Mouse (Mus musculus) lung, postnatal 36 days (tissue): ENCODE measurements around the gene Dnajc1.

Source experiments
- DNase-seq: peaks from one replicate; pipeline ENCODE4 v3.0.0; 2022; ENCODE audit warnings: mixed read lengths

Gene Dnajc1

DNA sequence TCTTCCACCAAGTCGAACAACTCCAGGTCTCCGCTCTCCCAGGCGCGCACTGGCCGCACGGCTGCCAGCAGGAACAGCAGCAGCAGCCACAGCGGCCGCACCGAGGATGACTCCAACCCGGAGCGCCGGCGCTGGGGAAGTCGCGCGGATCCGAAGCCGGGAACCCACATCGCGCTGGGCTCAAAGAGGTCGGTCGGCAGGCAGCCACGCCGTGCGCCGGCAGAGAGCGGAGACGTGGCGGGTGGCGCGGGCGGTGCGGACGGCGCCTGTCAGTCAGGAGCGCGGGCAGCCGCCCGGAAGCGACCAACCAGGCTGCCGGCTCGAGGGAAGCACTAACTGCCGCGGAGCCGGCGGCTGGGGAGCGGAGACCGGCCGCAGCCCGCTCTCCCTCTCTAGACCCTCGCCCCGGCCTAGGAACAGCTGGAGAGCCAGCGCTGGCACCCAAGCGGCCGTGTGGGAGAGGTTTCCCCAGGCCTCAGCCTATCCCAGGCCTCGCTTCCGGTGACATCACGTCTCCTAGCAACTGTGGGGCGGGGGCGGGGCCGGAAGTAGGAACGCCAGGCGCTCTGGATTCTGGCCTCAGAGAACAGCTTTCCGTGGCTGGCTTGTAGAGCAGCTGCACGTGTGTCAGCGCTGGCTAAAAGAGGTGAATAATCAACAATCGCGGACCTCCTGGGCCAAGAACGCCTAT lies at the start of gene Dnajc1:
Dnajc1 (minus strand) TSS at position 500 of the 691 bp plus-strand sequence.
- peak; percentile 92 for DNase-seq

- peak; percentile 40 for DNase-seq
These were observed 49.2 kb upstream of the Dnajc1 start for GRCm38 (mm10) chr2:18441871-18442270.

- no peak for DNase-seq
These were observed 22.6 kb upstream of the Dnajc1 start for GRCm38 (mm10) chr2:18415242-18415641.

DNA sequence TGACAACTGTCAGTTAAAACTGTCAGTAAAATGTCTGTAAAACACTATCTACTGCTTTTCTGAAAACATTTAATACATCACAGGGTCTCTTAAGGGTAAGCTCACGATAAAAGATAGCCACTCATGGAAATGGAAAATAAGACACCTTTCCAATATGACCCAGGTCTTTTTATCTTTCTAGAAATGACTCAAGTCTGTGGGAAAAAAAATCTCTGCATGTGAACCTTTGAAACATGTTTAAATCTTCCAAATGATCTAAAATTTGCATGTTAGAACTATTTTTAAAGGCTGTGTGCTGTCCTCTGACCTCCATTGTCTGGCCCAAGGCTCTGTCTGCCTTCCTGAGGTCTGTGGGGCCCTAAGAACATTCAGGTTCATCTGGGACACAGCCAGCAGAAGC lies 11.0 kb upstream of the Dnajc1 start:
- no peak for DNase-seq

DNA sequence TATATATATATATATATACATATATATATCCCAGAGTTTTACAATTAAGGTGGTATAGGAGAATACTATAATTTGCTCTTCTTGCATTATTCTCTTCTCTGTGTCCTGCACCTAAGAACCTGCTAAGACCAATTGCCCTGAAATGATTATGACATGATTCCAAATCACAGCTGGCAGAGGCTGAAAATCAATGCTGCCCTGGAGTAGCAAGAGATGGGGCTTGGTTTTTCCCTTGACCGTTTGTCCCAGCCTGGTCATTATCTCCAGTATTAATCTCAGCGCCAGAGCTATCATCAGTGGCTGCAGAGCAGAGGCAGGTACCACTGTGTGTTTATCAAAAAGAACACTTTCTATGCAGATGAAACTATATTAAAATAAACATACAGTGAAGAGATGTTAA lies 9.1 kb upstream of the Dnajc1 start:
- no peak for DNase-seq

- no peak for DNase-seq
These were observed 441 bp upstream of the Dnajc1 start for GRCm38 (mm10) chr2:18393022-18393519.

GRCm38 (mm10) chr2:18391861-18392260 lies 769 bp downstream of the Dnajc1 start:
- DNase-seq = no peak

- DNase-seq = no peak
These were observed 3.0 kb downstream of the Dnajc1 start for GRCm38 (mm10) chr2:18389631-18390030.

DNA sequence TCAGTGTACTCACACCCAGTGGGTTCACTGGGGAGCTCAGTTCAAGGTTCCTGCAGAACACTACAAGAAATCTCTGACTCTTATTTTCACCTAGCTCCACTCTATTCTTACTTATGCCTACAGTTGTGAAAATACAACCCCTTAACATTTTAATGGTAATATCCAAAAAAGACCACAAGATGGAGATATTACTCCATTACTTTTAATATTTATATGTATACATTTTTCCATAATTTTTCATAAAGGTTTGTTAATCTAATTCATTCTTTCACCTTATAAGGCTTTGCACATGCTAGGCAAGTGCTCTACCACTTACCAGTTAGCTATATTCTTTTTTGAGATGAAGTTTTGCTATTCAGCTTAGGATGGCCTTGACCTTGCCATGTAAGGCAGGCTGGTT lies 11.0 kb downstream of the Dnajc1 start:
- DNase-seq = no peak

DNA sequence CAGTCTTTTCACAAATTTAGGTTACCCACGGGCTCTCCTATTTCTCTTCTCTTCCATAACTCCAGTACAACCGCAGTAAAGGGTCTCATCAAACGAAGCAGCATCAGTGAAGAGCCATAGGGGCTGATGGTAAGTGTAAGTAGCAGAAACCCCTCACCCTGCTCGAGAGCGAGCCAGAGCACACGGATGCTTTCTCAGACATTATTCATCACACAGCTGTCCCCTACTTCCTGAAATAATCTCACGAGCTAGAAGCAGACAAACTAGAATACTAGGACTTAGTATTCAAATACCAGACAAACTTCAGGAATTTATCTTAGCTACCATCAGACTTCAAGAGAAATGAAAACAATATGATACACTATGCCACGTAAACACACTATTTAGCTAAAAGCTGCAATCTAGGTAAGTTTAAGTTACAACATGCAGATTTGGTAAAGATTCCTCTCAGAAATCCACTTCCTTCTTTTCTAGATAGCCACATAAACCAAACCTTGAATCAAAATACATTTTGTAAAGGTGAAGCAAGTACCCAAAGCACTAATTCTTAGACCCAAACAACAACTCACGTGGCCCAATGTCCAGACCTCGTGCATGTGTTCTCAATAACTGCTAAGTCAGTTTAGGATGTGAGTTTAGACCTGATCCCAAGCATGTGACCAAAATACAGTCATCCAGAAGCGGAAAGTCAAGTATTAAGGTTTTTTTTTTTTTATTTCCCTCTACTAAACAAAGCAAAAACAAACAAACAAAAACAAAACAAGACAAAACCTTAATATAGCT lies 20.0 kb downstream of the Dnajc1 start:
- no peak for DNase-seq

DNA sequence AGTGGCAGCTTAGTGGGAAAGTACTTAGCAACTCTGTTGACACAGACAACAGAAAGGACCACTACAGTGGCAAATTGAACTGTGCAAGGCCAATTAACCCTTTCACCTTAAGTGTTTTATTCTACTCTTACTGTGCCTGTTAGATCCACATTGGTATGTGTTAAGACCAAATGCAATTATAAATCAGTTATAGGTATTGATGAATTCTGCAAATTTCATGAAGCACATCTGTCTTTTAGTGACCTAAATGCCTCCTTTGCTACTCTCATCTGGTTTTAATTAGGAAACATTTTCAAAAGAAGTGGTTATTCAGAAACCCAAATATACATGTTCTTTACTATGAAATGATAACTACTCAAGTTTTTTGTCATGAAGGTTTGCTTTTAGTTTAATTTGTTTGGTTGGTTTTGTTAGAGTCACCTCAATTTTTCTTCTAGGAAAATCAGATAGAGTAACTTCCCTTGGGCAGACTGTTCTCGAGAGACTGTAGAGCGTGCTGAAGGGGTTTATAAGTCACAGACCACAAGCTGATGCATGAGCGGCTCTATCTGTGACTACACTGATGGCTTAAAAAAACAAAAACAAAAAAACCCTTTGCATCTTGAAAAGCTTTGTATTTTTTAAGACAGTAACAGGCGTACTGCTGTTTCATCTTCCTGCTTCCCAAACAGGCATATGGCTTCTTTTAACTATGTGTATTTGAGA lies 21.7 kb downstream of the Dnajc1 start:
- DNase-seq = no peak

DNA sequence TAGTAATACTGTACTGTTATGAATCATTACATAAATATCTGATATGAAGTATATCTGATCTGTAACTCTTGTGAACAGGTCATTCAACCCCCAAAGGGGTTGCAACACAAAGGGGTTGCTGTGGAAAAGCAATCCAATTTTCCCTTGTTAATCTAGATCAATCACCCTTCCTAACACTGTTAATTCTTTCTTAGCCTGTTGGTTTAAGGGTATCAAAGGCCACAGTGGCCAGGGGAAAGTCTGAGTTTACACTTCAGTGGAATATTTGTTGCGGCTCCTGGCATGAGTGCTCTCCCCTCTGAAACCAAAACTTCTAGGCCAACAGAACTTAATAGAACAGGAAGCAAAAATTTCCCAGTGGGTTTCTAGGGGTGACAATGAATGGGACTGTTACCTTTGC lies 28.2 kb downstream of the Dnajc1 start:
- no peak for DNase-seq

DNA sequence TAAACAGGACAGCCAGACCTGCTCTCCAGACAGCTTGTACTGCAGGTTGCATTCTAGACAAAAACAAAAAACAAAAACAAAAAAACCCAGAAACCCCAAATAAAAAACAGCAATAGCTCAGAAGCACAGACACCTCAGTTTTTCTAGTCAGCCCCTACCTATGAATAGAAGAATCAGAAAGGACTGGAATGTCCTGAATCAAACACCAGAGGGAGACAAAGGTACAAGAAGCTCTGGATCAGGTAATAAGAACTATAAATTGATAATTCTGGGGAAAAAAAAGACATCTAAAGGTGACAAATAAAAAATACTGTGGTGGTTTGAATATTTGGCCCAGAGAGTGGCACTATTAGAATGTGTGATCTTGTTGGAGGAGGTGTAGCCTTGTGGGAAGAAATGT lies 37.3 kb downstream of the Dnajc1 start:
- peak; percentile 36 for DNase-seq

DNA sequence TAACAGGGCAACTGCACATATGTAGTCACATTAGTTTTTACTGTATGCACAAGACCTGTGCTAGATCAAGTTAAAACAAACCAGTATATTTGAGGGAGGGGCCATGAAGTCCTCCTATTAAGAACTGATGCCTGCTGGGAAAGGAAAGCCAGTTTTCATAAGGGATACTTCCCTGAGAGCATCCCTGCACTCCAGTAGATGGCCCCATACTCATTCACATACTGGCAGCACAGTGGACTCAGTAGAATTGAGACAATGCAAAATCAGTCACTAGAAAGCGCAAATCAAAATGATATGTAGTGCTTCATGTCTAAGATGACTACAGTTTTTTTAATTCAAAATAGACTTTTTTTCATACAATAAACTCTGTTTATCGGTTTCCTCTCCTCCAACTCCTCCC lies 40.0 kb downstream of the Dnajc1 start:
- DNase-seq = peak; percentile 9

GRCm38 (mm10) chr2:18343464-18343863 lies 49.2 kb downstream of the Dnajc1 start:
- peak; percentile 7 for DNase-seq

DNA sequence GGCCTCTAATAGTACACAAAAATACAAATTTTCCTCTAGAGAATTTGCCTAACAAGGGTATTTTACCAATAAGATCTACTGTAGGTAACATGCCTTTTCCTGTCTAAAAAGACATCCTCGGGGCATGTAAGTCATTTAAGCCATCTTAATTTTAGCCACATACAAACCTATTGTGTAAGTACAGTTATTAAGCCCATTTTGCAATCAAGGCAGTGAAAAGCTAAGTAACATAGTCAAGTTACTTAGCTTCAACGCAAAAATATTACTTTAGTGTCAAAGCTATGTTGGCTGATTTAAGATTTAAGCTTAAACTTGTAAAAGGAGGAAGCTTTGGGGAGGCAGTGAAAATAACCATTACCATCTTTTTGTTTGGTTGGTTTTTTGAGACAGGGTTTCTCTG lies 74.0 kb downstream of the Dnajc1 start:
- no peak for DNase-seq

- DNase-seq = no peak
These were observed 74.9 kb downstream of the Dnajc1 start for GRCm38 (mm10) chr2:18317503-18318281.

- no peak for DNase-seq
These were observed 75.7 kb downstream of the Dnajc1 start for GRCm38 (mm10) chr2:18316909-18317308.

GRCm38 (mm10) chr2:18310261-18311104 lies 82.1 kb downstream of the Dnajc1 start:
- DNase-seq = no peak

GRCm38 (mm10) chr2:18307440-18308305 lies 85.0 kb downstream of the Dnajc1 start:
- peak; percentile 47 for DNase-seq

GRCm38 (mm10) chr2:18300949-18301348 lies 91.7 kb downstream of the Dnajc1 start:
- DNase-seq = no peak
